Mouse (Mus musculus) MEL (cell line): Measurements from ENCODE around the gene Glt28d2.

Source experiments
- CTCF ChIP-seq, 3 experiments: IDR thresholded peaks in 2 of 3; conservative IDR thresholded peaks in 1 of 3; 2 replicates each; pipeline ENCODE4 v1.5.1; 2011 to 2012; ENCODE audit warnings: low read length in 3 of 3, low read depth in 2 of 3, mild to moderate bottlenecking in 2 of 3, improper control_type of control experiment in 1 of 3, inconsistent platforms in 1 of 3, mixed read lengths in 1 of 3, moderate library complexity in 1 of 3; ENCODE audit not compliant: control insufficient read depth in 1 of 3, insufficient read depth in 1 of 3, poor library complexity in 1 of 3, severe bottlenecking in 1 of 3
- GATA1 ChIP-seq: IDR thresholded peaks from 2 replicates; pipeline ENCODE4 v1.6.1; 2011; ENCODE audit warnings: low read depth, low read length, improper control_type of control experiment
- HCFC1 ChIP-seq: IDR thresholded peaks from 2 replicates; pipeline ENCODE4 v1.6.1; 2012; ENCODE audit warnings: low read depth, mild to moderate bottlenecking, inconsistent platforms, low read length, improper control_type of control experiment, moderate library complexity
- KAT2A ChIP-seq: conservative IDR thresholded peaks from 2 replicates; pipeline ENCODE4 v1.6.1; 2012; ENCODE audit warnings: low read depth, low read length, improper control_type of control experiment, inconsistent platforms
- TBP ChIP-seq: IDR thresholded peaks from 2 replicates; pipeline ENCODE4 v1.8.0; 2011; ENCODE audit warnings: low read depth, low read length, improper control_type of control experiment
- USF1 ChIP-seq: IDR thresholded peaks from 2 replicates; pipeline ENCODE4 v1.6.1; 2014; ENCODE audit warnings: low read depth, mild to moderate bottlenecking, inconsistent platforms, low read length, improper control_type of control experiment, moderate library complexity
- ZNF384 ChIP-seq: IDR thresholded peaks from 2 replicates; pipeline ENCODE4 v1.6.1; 2012; ENCODE audit warnings: low read depth, mild to moderate bottlenecking, inconsistent platforms, low read length, improper control_type of control experiment

GRCm38 (mm10) chr3:85850079-85850478, 37.2 kb downstream of the Glt28d2 start:
- no peak for TF ChIP-seq HCFC1
- no peak for TF ChIP-seq CTCF (IDR thresholded peaks at IDR 0.05 in 2 of 3, conservative IDR thresholded peaks at IDR 0.05 in 1 of 3; ENCODE audit: control insufficient read depth in 1 of 3, insufficient read depth in 1 of 3, low read depth in 2 of 3, low read length in 3 of 3, poor library complexity in 1 of 3, severe bottlenecking in 1 of 3)
- TF ChIP-seq GATA1: no peak
- TF ChIP-seq ZNF384: no peak
- no peak for TF ChIP-seq KAT2A
- TF ChIP-seq TBP: no peak
- no peak for TF ChIP-seq USF1
